Mouse (Mus musculus) lung, postnatal 25 days (tissue): ENCODE data around the gene Tulp3.
A peak's percentile ranks its signal among the peaks of the same experiment; 100 is the strongest.
"Not testable (repeated sequence)": the region's sequence is repeated elsewhere in the genome, so short reads cannot be mapped to it uniquely, and the experiment has no call there.

Source experiments
- DNase-seq: peaks from one replicate; pipeline ENCODE4 v3.0.0; 2022; ENCODE audit warnings: low spot score

Tulp3 gene

DNA sequence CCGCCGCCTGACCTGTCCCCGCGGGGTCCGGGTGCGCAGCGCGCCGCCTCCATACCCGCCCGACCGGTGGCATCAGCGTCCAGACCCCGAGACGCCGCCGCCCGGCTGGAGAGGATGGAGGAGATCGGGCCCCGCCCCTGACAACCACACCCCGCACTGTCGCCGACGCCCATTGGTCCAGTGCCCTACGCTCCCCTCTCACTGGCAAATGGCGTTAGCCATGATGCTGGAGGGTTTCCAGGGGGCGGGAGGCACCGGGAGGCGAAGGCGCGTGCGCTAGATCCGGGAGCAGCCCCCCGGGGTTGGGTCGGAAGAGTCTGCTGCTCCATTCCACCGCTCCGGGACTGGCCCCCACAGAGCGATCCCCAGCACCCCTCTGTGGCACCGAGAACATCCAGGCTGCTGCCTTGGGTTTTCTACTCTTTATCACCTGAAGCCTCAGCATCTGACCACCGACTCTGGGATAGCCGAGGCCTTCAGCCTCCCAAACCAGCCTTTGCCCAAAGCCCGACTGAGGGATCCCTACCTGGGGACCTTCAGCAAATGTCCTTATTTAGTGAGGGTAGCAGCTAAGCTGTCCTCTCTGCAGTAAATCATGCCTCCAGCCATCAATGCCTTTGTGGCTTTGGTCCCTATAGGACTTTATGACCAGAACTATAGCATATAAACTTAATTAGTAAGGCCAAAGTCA is at the start of gene Tulp3:
Gene Tulp3 (minus strand): TSS at position 126 of the 691 bp plus-strand sequence.
- DNase-seq, result peak; percentile 95

GRCm38 (mm10) chr6:128404708-128405107 is 49.1 kb upstream of the Tulp3 start:
- DNase-seq, result no peak

GRCm38 (mm10) chr6:128399421-128400185 is 44.0 kb upstream of the Tulp3 start:
- DNase-seq, result no peak

- no peak for DNase-seq
These were observed 43.3 kb upstream of the Tulp3 start, which contains the start of gene Nrip2 for GRCm38 (mm10) chr6:128398996-128399395. Nrip2 (plus strand) TSS chr6:128399296.

DNA sequence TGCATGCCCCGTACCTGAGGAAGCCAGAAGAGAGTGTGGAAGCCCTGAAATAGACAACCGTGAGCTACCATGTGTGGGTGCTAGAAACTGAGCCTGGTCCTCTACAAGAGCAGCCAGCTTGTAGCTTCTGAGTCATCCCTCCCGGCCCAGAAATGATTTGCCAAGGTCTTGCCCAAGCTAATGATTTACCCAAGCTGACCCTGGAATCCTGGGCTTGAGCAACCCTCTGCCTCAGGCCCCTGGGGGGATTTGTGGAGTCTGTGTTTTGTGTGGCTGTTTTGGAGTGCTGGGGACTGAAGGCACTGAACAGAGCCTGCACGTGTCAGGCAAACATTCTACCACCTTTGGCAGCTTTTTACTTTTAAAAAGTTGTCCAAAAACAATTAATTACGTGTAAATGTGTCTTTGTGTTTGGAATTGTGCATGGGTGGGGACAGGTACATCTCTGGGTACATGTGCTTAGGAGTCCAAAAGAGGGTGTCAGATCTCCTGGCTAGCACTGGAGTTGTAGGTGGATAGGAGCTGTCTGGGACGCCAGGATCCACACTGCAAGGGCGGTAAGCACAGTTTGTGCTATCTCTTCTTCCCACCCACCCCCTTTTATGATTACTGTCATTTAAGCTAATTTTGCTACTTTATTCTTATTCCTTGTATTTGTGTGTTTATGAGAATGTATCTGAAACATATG is 42.1 kb upstream of the Tulp3 start:
- no peak for DNase-seq

- DNase-seq, result no peak
These were observed 35.0 kb upstream of the Tulp3 start for GRCm38 (mm10) chr6:128390683-128391082.

DNA sequence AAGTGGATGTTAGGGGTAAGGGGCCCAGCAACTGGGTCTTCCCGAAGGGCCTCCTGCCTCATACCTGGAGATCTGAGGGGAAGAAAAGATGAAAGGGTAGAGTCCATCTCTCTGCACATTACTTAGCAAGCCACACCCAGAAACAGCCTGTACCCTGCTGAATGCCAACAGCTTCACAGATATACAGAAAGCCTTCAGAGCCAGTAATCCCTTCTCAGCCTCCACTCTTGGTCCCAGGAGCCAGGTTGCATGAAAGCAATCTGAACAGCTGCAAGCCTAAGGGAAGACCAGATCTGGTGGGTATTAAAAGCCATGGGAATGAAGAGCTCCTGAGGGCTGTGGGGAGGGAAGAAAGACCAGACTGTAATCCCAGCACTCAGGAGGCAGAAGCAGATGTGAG is 33.5 kb upstream of the Tulp3 start:
- DNase-seq, result no peak

GRCm38 (mm10) chr6:128385026-128385425 is 29.4 kb upstream of the Tulp3 start:
- DNase-seq, result no peak

DNA sequence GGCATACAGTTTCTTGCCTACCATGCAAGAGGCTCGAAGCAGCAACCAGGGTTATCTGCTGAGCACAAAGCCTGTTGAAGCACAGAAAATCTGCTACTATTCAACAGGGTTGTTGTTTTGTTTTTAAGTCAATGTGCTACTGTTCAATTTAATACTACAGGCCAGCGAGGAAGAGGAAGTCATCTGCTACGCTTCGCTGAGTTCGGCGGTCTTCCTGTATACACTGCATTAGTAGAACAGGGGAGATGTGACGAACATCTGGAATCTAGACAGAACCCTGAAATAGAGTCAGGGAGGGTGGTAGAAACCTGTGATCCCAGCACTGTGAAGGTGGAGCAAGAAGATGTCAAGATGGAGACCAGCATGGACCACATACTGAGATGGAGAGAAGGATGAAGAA is 28.1 kb upstream of the Tulp3 start:
- no peak for DNase-seq

- no peak for DNase-seq
These were observed 25.6 kb upstream of the Tulp3 start for GRCm38 (mm10) chr6:128381254-128381653.

DNA sequence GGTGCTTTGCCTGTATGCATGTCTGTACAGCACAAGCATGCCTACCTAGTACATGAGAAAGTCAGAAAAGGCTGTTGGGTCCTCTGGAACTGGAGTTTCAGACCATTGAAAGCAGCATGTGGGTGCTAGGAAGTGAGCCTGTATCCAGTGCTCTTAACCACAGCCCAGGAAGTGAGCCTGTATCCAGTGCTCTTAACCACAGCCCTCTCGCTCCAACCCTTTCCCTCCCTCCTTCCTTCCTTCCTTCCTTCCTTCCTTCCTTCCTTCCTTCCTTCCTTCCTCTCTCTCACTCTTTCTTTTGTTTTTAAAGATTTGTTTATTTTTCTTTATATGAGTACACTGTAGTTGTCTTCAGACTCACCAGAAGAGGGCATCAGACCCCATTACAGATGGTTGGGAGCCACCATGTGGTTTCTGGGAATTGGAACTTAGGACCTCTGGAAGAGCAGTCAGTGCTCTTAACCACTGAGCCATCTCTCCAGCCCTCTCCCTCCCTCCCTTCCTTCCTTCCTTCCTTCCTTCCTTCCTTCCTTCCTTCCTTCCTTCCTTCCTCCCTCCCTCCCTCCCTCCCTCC is 25.0 kb upstream of the Tulp3 start:
- not testable (repeated sequence) for DNase-seq

DNA sequence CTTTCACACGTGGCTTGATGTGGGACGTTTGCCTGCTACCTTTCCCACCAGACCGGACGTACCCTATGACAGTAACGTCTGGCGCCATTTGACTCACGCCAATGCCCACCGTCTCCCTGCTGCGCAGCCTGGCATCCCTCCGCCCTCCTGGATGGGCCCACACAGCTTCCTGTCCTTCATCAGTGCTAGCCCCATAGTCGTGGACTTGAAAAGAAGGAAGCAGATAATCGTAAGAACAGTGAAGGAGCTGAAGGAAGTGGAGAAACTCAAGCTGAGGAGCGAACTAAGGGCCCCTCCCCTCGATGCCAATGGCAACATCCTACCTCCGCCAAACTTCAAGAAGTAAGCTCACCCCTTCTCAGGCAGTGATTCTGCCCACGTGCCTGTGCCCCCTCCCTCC is 24.0 kb upstream of the Tulp3 start:
- no peak for DNase-seq

DNA sequence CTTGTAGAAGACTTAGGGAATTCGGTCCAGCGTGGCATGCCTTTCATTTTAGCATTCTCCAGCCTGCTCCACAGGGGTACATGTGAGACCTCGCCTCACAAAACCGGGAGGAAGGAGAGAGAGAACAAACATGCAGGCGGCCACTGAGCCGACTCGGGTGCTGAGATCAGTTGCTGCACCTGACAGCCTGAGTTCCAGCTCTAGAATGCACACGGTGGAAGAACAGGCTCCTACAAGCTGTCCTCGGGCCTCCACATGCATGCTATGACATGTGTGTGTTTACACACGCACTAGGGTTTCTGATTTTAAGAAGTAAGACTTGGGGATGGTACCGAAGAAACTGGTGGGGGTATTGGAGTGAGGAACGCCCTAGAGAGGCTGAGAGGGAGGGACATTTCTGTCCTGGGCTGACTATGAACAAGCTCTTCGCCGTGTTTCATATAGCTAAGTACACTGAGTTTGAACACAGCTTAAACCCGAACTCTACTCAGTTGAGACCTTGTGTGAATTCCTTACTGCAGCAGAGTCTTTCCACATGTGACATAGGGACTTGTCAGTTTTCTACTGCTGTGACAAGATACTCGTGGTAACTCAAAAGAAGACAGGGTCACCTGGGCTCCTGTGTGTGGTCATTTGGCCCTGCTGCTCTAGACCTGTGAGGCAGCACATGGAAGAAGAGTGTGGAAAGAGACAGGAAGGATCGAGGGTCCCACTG is 20.9 kb upstream of the Tulp3 start:
- no peak for DNase-seq

DNA sequence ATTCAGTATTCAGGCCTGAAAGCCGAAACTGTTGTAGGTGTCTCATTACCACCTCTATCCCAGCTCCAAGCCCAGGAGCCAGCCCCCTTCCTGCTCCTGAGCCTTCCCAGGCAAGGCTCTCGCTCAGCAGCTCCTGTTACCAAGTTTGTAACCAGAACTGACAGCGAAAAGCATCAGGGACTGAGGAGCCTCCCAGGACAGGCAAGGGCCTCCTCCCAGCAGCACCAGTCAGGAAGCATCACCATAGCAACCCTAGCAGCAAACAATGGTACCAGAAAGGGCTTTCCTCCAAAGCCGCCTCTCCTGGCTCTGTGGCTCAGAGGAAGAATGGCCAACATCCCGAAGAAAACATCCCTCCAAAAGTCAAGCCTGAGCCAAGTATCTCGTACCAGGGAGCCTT is 19.5 kb upstream of the Tulp3 start, which contains the start of the genes Tex52 and Gm44596:
Gene Tex52 (plus strand): TSS at position 265 of the 400 bp plus-strand sequence.
Gene Gm44596 (plus strand): TSS at position 312 of the 400 bp plus-strand sequence.
- peak; percentile 56 for DNase-seq

DNA sequence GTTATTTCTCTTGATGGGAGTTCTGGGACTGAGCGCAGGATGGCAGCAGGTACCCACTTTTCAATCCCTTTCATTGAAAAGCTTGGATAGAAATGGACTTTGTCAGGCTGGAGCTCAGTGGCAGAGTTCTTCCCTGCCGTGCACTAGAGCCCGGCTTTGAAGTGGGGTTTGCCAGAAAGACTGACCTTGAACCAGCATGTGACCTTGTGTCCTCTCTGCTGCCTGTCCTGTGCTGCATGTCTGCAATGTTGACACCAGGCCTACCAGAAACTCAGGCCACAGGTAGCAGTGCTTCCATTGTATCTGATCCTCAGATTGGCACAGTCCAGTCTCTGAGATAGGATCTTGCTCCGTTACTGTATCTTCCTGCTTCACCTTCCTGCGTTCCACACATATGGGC is 14.4 kb upstream of the Tulp3 start:
- DNase-seq, result no peak

DNA sequence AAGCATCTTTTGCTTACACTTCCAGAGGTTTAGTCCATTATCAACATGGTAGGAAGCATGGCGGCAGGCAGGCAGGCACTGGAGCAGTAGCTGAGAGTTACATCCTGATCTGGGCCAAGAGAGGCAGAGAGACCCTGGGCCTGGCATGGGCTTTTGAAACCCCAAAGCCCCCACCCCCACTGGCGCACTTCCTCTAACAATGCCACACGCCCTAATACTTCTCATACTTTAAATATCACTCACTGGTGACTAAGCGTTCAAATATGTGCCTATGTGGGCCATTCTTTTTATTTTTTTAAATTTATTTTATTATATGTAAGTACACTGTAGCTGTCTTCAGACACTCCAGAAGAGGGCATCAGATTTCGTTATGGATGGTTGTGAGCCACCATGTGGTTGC is 10.8 kb upstream of the Tulp3 start:
- no peak for DNase-seq

DNA sequence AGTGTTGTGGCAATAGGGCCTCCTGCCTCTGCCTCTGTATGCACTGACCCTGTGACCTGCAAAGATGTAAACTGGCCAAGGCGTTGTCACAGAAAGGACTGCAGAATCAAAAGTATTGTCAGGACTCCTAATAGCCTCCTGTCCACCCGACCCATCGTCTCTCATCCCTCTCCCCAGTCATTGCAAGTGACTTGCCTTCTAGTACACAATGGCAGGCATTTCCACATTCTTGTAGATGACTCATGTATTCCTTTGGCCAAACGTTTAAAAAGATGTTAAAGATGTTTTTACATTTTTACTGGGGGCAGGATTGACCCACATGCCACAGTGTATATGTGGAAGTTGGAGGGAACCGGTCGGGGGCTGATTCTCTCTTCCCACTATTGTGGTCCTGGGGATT is 9.1 kb upstream of the Tulp3 start:
- no peak for DNase-seq

DNA sequence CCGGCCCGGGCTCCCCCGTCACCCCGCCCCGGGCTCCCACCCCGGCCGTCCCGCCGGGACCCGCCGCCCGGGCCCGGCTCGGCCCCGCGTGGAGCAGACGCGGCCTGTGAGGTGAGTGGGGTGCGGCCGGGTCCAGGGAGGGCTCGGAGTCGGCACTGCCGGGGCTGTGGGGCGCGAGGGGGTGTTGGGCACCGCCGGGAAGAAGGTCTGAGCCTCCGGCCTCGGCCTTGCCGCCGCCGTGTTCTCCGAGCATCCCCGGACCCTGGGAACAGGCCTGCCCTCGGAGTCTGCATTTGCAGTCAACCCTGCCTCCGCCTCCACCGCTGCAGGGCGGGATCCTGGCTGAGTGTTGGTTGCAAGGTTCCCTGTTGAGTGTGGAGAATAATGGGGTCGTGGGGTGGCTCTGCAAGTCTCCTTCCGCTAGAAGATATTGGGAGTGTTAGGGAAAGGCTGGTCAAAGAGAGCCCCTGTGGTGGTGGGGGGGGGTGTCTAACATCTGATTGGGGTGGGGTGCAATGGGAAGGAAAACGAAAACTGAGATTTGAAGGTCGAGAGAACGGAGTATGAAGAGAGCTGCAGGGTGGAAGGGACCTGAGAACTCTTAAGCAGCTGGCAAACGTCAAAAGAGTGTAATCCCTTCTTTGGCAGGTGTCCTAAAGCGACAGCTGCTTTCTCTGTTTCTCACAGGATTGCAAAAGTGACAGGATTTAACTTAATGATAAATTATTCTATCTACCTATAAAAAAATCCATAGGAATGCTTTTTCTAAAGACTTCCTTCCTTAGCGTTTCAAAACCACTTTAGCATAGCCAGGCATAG is 7.6 kb upstream of the Tulp3 start:
- no peak for DNase-seq

DNA sequence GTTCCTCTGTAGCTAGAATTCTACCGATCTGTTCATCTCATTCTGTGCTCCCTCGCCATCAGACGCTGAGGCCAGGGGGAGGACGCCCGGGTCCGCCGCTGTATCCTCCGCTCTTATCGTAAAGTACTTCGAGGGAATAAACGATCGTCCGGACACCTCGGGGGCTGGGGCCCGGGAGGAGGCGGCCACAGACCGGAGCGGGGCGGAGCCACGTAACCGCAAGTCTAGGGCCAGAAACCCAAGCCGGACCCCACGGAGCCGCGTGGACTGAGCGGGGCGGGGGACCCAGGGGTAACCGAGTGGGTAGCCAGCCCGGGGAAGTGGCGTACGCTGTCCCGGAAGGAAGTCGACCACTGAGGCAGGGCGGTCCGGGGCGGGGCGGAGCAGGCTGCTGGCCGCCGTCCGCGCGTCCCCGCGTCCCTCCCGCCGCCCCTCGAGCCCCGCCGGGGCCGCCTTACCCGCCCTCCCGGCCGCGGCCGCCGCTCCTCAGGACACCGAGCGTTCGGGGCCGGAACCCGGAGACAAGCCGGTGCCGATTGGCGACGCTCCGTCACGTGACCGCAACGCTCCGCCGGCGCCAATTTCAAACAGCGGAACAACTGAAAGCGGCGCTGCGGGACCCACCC is 6.8 kb upstream of the Tulp3 start, which contains the start of the genes Rhno1 and Foxm1:
Gene Rhno1 (minus strand): TSS at position 531 of the 626 bp plus-strand sequence.
Gene Foxm1 (plus strand): TSS at position 587 of the 626 bp plus-strand sequence.
- DNase-seq, result peak; percentile 83

DNA sequence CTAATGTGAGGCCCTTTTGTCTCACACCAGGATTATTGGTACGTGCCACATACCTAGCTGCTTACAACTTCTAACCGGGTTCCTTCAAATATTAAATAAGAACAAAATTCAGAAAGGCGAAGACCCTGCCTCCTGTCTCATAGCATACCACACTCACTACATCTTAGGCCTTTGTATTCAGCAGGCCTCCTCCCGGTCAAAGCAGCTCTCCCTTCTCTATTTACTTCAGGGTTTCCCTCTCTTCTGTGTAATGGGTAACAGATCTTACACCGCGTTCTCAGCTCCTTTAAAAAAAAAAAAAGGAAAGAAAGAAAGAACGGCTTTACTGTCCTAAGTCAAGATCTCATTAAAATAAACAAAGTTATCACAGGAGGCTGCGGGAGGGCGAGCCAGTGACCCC is 6.2 kb upstream of the Tulp3 start:
- no peak for DNase-seq
